Mouse (Mus musculus): ENCODE data around the gene Gm853. TPM values are rescaled to one million over a fixed set of nuclear protein-coding genes. Genes with fewer than 3 reads are reported as not detected.
A peak's percentile ranks its signal among the peaks of the same experiment; 100 is the strongest.
"Not testable (repeated sequence)": the region's sequence is repeated elsewhere in the genome, so short reads cannot be mapped to it uniquely, and the experiment has no call there.

Gene Gm853
- 1 to 10 TPM in 1 of 4 experiments, not detected in 3; 1.0 TPM for total RNA-seq (2022)

- DNase-seq (ENCODE audit: low spot score in 2 of 2), result no peak
Measured at GRCm38 (mm10) chr4:130222179-130222578, at the start of gene Gm853. Gm853 (minus strand) TSS chr4:130222401.

GRCm38 (mm10) chr4:130270611-130271347 lies 48.6 kb upstream of the Gm853 start:
- peak; percentile 24 to 26 for DNase-seq (ENCODE audit: low spot score in 2 of 2)

GRCm38 (mm10) chr4:130270089-130270488 lies 47.9 kb upstream of the Gm853 start:
- peak; percentile 81 to 85 for DNase-seq (ENCODE audit: low spot score in 2 of 2)

- no peak for DNase-seq (ENCODE audit: low spot score in 2 of 2)
Measured at GRCm38 (mm10) chr4:130268736-130269135, 46.5 kb upstream of the Gm853 start.

- no peak for DNase-seq (ENCODE audit: low spot score in 2 of 2)
Measured at GRCm38 (mm10) chr4:130267069-130267468, 44.9 kb upstream of the Gm853 start.

GRCm38 (mm10) chr4:130266601-130267000 lies 44.4 kb upstream of the Gm853 start:
- no peak for DNase-seq (ENCODE audit: low spot score in 2 of 2)

- DNase-seq (ENCODE audit: low spot score in 2 of 2), result peak; percentile 44 to 58
Measured at GRCm38 (mm10) chr4:130264698-130265349, 42.6 kb upstream of the Gm853 start.

- no peak for DNase-seq (ENCODE audit: low spot score in 2 of 2)
Measured at GRCm38 (mm10) chr4:130264131-130264530, 41.9 kb upstream of the Gm853 start.

- no peak for DNase-seq (ENCODE audit: low spot score in 2 of 2)
Measured at GRCm38 (mm10) chr4:130260406-130260805, 38.2 kb upstream of the Gm853 start.

GRCm38 (mm10) chr4:130252441-130253157 lies 30.4 kb upstream of the Gm853 start:
- DNase-seq (ENCODE audit: low spot score in 2 of 2), result no peak

GRCm38 (mm10) chr4:130251763-130252162 lies 29.6 kb upstream of the Gm853 start:
- no peak for DNase-seq (ENCODE audit: low spot score in 2 of 2)

GRCm38 (mm10) chr4:130251172-130251705 lies 29.0 kb upstream of the Gm853 start:
- no peak for DNase-seq (ENCODE audit: low spot score in 2 of 2)

- peak in 1 of 2 experiments; percentile 25 for DNase-seq (ENCODE audit: low spot score in 2 of 2)
Measured at GRCm38 (mm10) chr4:130248636-130249035, 26.4 kb upstream of the Gm853 start.

GRCm38 (mm10) chr4:130246132-130246531 lies 23.9 kb upstream of the Gm853 start:
- peak; percentile 32 to 72 for DNase-seq (ENCODE audit: low spot score in 2 of 2)

- DNase-seq (ENCODE audit: low spot score in 2 of 2), result no peak
Measured at GRCm38 (mm10) chr4:130244749-130245148, 22.5 kb upstream of the Gm853 start.

- not testable (repeated sequence) for DNase-seq (ENCODE audit: low spot score in 2 of 2)
Measured at GRCm38 (mm10) chr4:130243621-130244020, 21.4 kb upstream of the Gm853 start.

GRCm38 (mm10) chr4:130242956-130243355 lies 20.8 kb upstream of the Gm853 start:
- DNase-seq (ENCODE audit: low spot score in 2 of 2), result no peak

- no peak for DNase-seq (ENCODE audit: low spot score in 2 of 2)
Measured at GRCm38 (mm10) chr4:130240695-130241094, 18.5 kb upstream of the Gm853 start.

GRCm38 (mm10) chr4:130237607-130238006 lies 15.4 kb upstream of the Gm853 start:
- no peak for DNase-seq (ENCODE audit: low spot score in 2 of 2)

- no peak for DNase-seq (ENCODE audit: low spot score in 2 of 2)
Measured at GRCm38 (mm10) chr4:130236361-130236760, 14.2 kb upstream of the Gm853 start.

- DNase-seq (ENCODE audit: low spot score in 2 of 2), result no peak
Measured at GRCm38 (mm10) chr4:130224071-130224470, 1.9 kb upstream of the Gm853 start.

GRCm38 (mm10) chr4:130220176-130220575 lies 2.0 kb downstream of the Gm853 start:
- DNase-seq (ENCODE audit: low spot score in 2 of 2), result no peak

Data from layer of hippocampus, adult 8-10 months (tissue).